Mouse (Mus musculus) limb, embryonic 13.5 days (tissue): ENCODE measurements around the gene Kptn. TPM values are rescaled to one million over a fixed set of nuclear protein-coding genes. Genes with fewer than 3 reads are reported as not detected.

ENCODE experiments used
- ATAC-seq: fragments of 200-750 bp; cut with Nextera tagmentation; 2 replicates; pipeline ENCODE4 v1.8.0; 2017; ENCODE audit warnings: low read depth, moderate number of reproducible peaks, moderate TSS enrichment; ENCODE audit not compliant: low FRiP score
- H3K27ac ChIP-seq: fragments of 300-500 bp; sonication (generic); 2 replicates; pipeline ENCODE4 v1.5.1; 2015; ENCODE audit warnings: inconsistent platforms, mild to moderate bottlenecking, moderate library complexity
- H3K27me3 ChIP-seq: fragments of 300-500 bp; sonication (generic); 2 replicates; pipeline ENCODE4 v1.6.1; 2015; ENCODE audit warnings: mild to moderate bottlenecking, inconsistent platforms
- H3K36me3 ChIP-seq: fragments of 300-500 bp; sonication (generic); 2 replicates; pipeline ENCODE4 v1.6.1; 2015; ENCODE audit warnings: inconsistent platforms, mild to moderate bottlenecking, moderate library complexity
- H3K4me1 ChIP-seq: fragments of 300-500 bp; sonication (generic); 2 replicates; pipeline ENCODE4 v1.6.1; 2015; ENCODE audit warnings: inconsistent platforms
- H3K4me2 ChIP-seq: fragments of 300-500 bp; sonication (generic); replicated peaks from 2 replicates; pipeline ENCODE4 v1.6.1; 2015; ENCODE audit warnings: inconsistent platforms, mild to moderate bottlenecking, moderate library complexity
- H3K4me3 ChIP-seq: fragments of 300-500 bp; sonication (generic); 2 replicates; pipeline ENCODE4 v1.5.1; 2015; ENCODE audit warnings: moderate library complexity, mild to moderate bottlenecking, inconsistent platforms
- H3K9ac ChIP-seq: fragments of 300-500 bp; sonication (generic); 2 replicates; pipeline ENCODE4 v1.6.1; 2015; ENCODE audit warnings: mild to moderate bottlenecking, inconsistent platforms
- H3K9me3 ChIP-seq: fragments of 300-500 bp; sonication (generic); 2 replicates; pipeline ENCODE4 v1.6.1; 2016; ENCODE audit warnings: inconsistent platforms
- WGBS: fragments of 180-500 bp; shearing (Covaris S2); methylation state at CpG from one replicate; pipeline ENCODE4 v1.1.7; 2015; 5-methylcytosine and 5-hydroxymethylcytosine counted together
- polyA plus RNA-seq: library from polyadenylated mRNA; unstranded; fragments of >200 nt; fragmentation: Nextera tagmentation; extraction: Ambion mirVana; gene quantifications from 2 replicates; pipeline ENCODE4 v1.2.1, GENCODE M21; 2015

Kptn gene
- polyA plus RNA-seq, 1 experiment from 2014 or later, result 40.5 TPM

GRCm38 (mm10) chr7:16101726-16102475 is 17.8 kb upstream of the Kptn start:
- Histone ChIP-seq H3K9me3 (no peaks in the 10 kb centered on the region), H3K27me3 (no peaks in the 10 kb centered on the region), H3K27ac (no peak overlapping the region), H3K4me1 (peaks cover 22% of the 10 kb centered on the region), H3K36me3 (peaks cover 47% of the 10 kb centered on the region), H3K4me3 (no peak overlapping the region), H3K9ac (0 out of 2 replicates have a peak overlapping the region, but pooled peaks have one; percentile 8), H3K4me2 (no peak overlapping the region)
- ATAC-seq, result no peak
- 76% methylated on average over 15 of the region's 15 CpGs for WGBS

- Histone ChIP-seq H3K9ac (peak overlapping the region; percentile 43; the same call in 1 of the 2 replicates), H3K4me2 (no peak overlapping the region), H3K27ac (no peak overlapping the region), H3K4me3 (no peak overlapping the region), H3K4me1 (peaks cover 22% of the 10 kb centered on the region), H3K36me3 (peaks cover 53% of the 10 kb centered on the region), H3K27me3 (no peaks in the 10 kb centered on the region), H3K9me3 (no peaks in the 10 kb centered on the region)
- no peak for ATAC-seq
- 91% methylated on average over 5 of the region's 5 CpGs for WGBS
These were observed 16.9 kb upstream of the Kptn start for GRCm38 (mm10) chr7:16102686-16103226.

- Histone ChIP-seq H3K4me3 (no peak overlapping the region), H3K27ac (no peak overlapping the region), H3K9ac (0 out of 2 replicates have a peak overlapping the region, but pooled peaks have one; percentile 31), H3K4me1 (peaks cover 22% of the 10 kb centered on the region), H3K27me3 (no peaks in the 10 kb centered on the region), H3K9me3 (no peaks in the 10 kb centered on the region), H3K36me3 (peaks cover 63% of the 10 kb centered on the region), H3K4me2 (no peak overlapping the region)
- WGBS, result 68% methylated on average over 6 of the region's 6 CpGs
- no peak for ATAC-seq
These were observed 15.9 kb upstream of the Kptn start for GRCm38 (mm10) chr7:16103760-16104159.

- Histone ChIP-seq H3K4me1 (peaks cover 13% of the 10 kb centered on the region), H3K9me3 (no peaks in the 10 kb centered on the region), H3K36me3 (peaks cover 74% of the 10 kb centered on the region), H3K4me3 (no peak overlapping the region), H3K4me2 (no peak overlapping the region), H3K9ac (no peak overlapping the region), H3K27ac (no peak overlapping the region), H3K27me3 (no peaks in the 10 kb centered on the region)
- 95% methylated on average over 7 of the region's 7 CpGs for WGBS
- ATAC-seq, result no peak
These were observed 14.9 kb upstream of the Kptn start for GRCm38 (mm10) chr7:16104611-16105388.

GRCm38 (mm10) chr7:16108886-16109542 is 10.7 kb upstream of the Kptn start:
- Histone ChIP-seq H3K9me3 (no peaks in the 10 kb centered on the region), H3K9ac (no peak overlapping the region), H3K4me3 (no peak overlapping the region), H3K4me2 (no peak overlapping the region), H3K27me3 (no peaks in the 10 kb centered on the region), H3K27ac (no peak overlapping the region), H3K36me3 (peaks cover 85% of the 10 kb centered on the region), H3K4me1 (no peaks in the 10 kb centered on the region)
- ATAC-seq, result no peak
- WGBS, result 88% methylated on average over 9 of the region's 9 CpGs

- peaks cover 87% of the 10 kb centered on the region for H3K36me3 ChIP-seq
- H3K4me2 ChIP-seq, result no peak overlapping the region
- H3K27ac ChIP-seq, result no peak overlapping the region
- WGBS, result 92% methylated on average over 8 of the region's 8 CpGs
- H3K9ac ChIP-seq, result no peak overlapping the region
- no peaks in the 10 kb centered on the region for H3K9me3 ChIP-seq
- H3K4me1 ChIP-seq, result no peaks in the 10 kb centered on the region
- H3K27me3 ChIP-seq, result no peaks in the 10 kb centered on the region
- no peak for ATAC-seq
- no peak overlapping the region for H3K4me3 ChIP-seq
These were observed 9.5 kb upstream of the Kptn start for GRCm38 (mm10) chr7:16110158-16110557.

- Histone ChIP-seq H3K4me3 (no peak overlapping the region), H3K9ac (no peak overlapping the region), H3K9me3 (no peaks in the 10 kb centered on the region), H3K36me3 (peaks cover 93% of the 10 kb centered on the region), H3K27me3 (no peaks in the 10 kb centered on the region), H3K4me2 (no peak overlapping the region), H3K4me1 (no peaks in the 10 kb centered on the region), H3K27ac (no peak overlapping the region)
- ATAC-seq, result no peak
- WGBS, result 94% methylated on average over 7 of the region's 7 CpGs
These were observed 8.2 kb upstream of the Kptn start for GRCm38 (mm10) chr7:16111284-16112090.

- WGBS, result 92% methylated on average over 7 of the region's 7 CpGs
- Histone ChIP-seq H3K27me3 (no peaks in the 10 kb centered on the region), H3K4me1 (peaks cover 10% of the 10 kb centered on the region), H3K9ac (no peak overlapping the region), H3K4me2 (no peak overlapping the region), H3K4me3 (no peak overlapping the region), H3K9me3 (no peaks in the 10 kb centered on the region), H3K27ac (no peak overlapping the region), H3K36me3 (peaks cover 66% of the 10 kb centered on the region)
- no peak for ATAC-seq
These were observed 3.3 kb upstream of the Kptn start for GRCm38 (mm10) chr7:16116418-16116817.

GRCm38 (mm10) chr7:16117100-16117499 is 2.6 kb upstream of the Kptn start:
- no peak overlapping the region for H3K27ac ChIP-seq
- no peaks in the 10 kb centered on the region for H3K9me3 ChIP-seq
- H3K4me3 ChIP-seq, result no peak overlapping the region
- H3K36me3 ChIP-seq, result peaks cover 60% of the 10 kb centered on the region
- peaks cover 10% of the 10 kb centered on the region for H3K4me1 ChIP-seq
- H3K27me3 ChIP-seq, result no peaks in the 10 kb centered on the region
- H3K4me2 ChIP-seq, result no peak overlapping the region
- no peak overlapping the region for H3K9ac ChIP-seq
- 88% methylated on average over 3 of the region's 3 CpGs for WGBS
- ATAC-seq, result no peak

GRCm38 (mm10) chr7:16120262-16120600 is 536 bp downstream of the Kptn start:
- Histone ChIP-seq H3K9me3 (no peaks in the 10 kb centered on the region), H3K9ac (peak overlapping the region; percentile 77), H3K4me1 (peaks cover 10% of the 10 kb centered on the region), H3K36me3 (peaks cover 46% of the 10 kb centered on the region), H3K27ac (no peak overlapping the region), H3K4me3 (peak overlapping the region; percentile 74), H3K4me2 (peak overlapping the region; percentile 68), H3K27me3 (no peaks in the 10 kb centered on the region)
- 45% methylated on average over 9 of the region's 9 CpGs for WGBS
- peak; percentile 13; the same call in 1 of the 2 replicates for ATAC-seq

- peaks cover 4% of the 10 kb centered on the region for H3K27me3 ChIP-seq
- no peak for ATAC-seq
- WGBS, result 81% methylated on average over 9 of the region's 9 CpGs
These were observed 6.1 kb downstream of the Kptn start for GRCm38 (mm10) chr7:16125829-16126228.

More at GRCm38 (mm10) chr7:16125829-16126228, 6.1 kb downstream of the Kptn start:
- Histone ChIP-seq H3K27ac (no peak overlapping the region), H3K4me2 (no peak overlapping the region), H3K9ac (no peak overlapping the region), H3K9me3 (no peaks in the 10 kb centered on the region), H3K36me3 (peaks cover 34% of the 10 kb centered on the region), H3K4me3 (no peak overlapping the region), H3K4me1 (peaks cover 16% of the 10 kb centered on the region)
